Mouse (Mus musculus) megakaryocyte, embryonic 14.5 days (primary cell): Measurements from ENCODE around the gene Morn1.

Experiments
- FLI1 ChIP-seq: IDR thresholded peaks from 2 replicates; pipeline ENCODE4 v1.6.1; 2012; ENCODE audit warnings: low read length, inconsistent platforms, mixed read lengths
- GATA1 ChIP-seq: IDR thresholded peaks from 3 replicates; pipeline ENCODE4 v1.6.1; 2012; ENCODE audit warnings: mixed read lengths, low read length, inconsistent platforms, borderline replicate concordance

GRCm38 (mm10) chr4:155090688-155091449, 4.5 kb downstream of the Morn1 start:
- no peak for TF ChIP-seq GATA1
- no peak for TF ChIP-seq FLI1
